Mouse (Mus musculus) kidney, adult 9 months (tissue): ENCODE results near the gene Mycbp2.
A peak's percentile ranks its signal among the peaks of the same experiment; 100 is the strongest.

Experiments used
- DNase-seq: peaks from one replicate; pipeline ENCODE4 v3.0.0; 2022

Gene Mycbp2

GRCm38 (mm10) chr14:103258745-103259144 is 87.9 kb downstream of the Mycbp2 start:
- no peak for DNase-seq

- no peak for DNase-seq
These were observed 89.7 kb downstream of the Mycbp2 start for GRCm38 (mm10) chr14:103256866-103257265.

- no peak for DNase-seq
These were observed 92.3 kb downstream of the Mycbp2 start for GRCm38 (mm10) chr14:103254311-103254710.

- DNase-seq = no peak
These were observed 104.6 kb downstream of the Mycbp2 start for GRCm38 (mm10) chr14:103242020-103242419.

- DNase-seq = no peak
These were observed 111.8 kb downstream of the Mycbp2 start for GRCm38 (mm10) chr14:103234770-103235169.

- DNase-seq = no peak
These were observed 112.7 kb downstream of the Mycbp2 start for GRCm38 (mm10) chr14:103233640-103234593.

GRCm38 (mm10) chr14:103222356-103222755 is 124.3 kb downstream of the Mycbp2 start:
- no peak for DNase-seq

- no peak for DNase-seq
These were observed 124.9 kb downstream of the Mycbp2 start for GRCm38 (mm10) chr14:103221751-103222150.

- no peak for DNase-seq
These were observed 130.3 kb downstream of the Mycbp2 start for GRCm38 (mm10) chr14:103216331-103216730.

GRCm38 (mm10) chr14:103186658-103187057 is 160.0 kb downstream of the Mycbp2 start:
- no peak for DNase-seq

GRCm38 (mm10) chr14:103186076-103186475 is 160.5 kb downstream of the Mycbp2 start:
- no peak for DNase-seq

- no peak for DNase-seq
These were observed 166.5 kb downstream of the Mycbp2 start for GRCm38 (mm10) chr14:103180096-103180495.

GRCm38 (mm10) chr14:103162923-103163322 is 183.7 kb downstream of the Mycbp2 start:
- no peak for DNase-seq

- DNase-seq = peak; percentile 16
These were observed 190.9 kb downstream of the Mycbp2 start for GRCm38 (mm10) chr14:103155685-103156084.

GRCm38 (mm10) chr14:103150139-103150538 is 196.5 kb downstream of the Mycbp2 start:
- no peak for DNase-seq

- DNase-seq = peak; percentile 68
These were observed 214.6 kb downstream of the Mycbp2 start for GRCm38 (mm10) chr14:103131991-103132390.

- no peak for DNase-seq
These were observed 220.9 kb downstream of the Mycbp2 start for GRCm38 (mm10) chr14:103125756-103126155.

GRCm38 (mm10) chr14:103114994-103115670 is 231.5 kb downstream of the Mycbp2 start:
- no peak for DNase-seq

GRCm38 (mm10) chr14:103112606-103113363 is 233.8 kb downstream of the Mycbp2 start:
- peak; percentile 82 for DNase-seq

GRCm38 (mm10) chr14:103109971-103110370 is 236.6 kb downstream of the Mycbp2 start:
- no peak for DNase-seq

- DNase-seq = no peak
These were observed 240.3 kb downstream of the Mycbp2 start for GRCm38 (mm10) chr14:103106301-103106700.

- peak; percentile 69 for DNase-seq
These were observed 243.8 kb downstream of the Mycbp2 start for GRCm38 (mm10) chr14:103102731-103103335.

- DNase-seq = peak; percentile 86
These were observed 244.4 kb downstream of the Mycbp2 start for GRCm38 (mm10) chr14:103102246-103102645.
